Mouse (Mus musculus) limb, embryonic 10.5 days (tissue): ENCODE measurements at regions not wholly inside any gene's neighbourhood (a gene's known extent, or its start where the extent isn't known, plus 50 kb on each side); places are given as distances from the start of the nearest gene placed in this dataset.

Experiments used
- DNase-seq: peaks from one replicate; pipeline ENCODE4 v3.0.0-alpha.2; 2017; ENCODE audit warnings: low spot score
- H3K27ac ChIP-seq: fragments of 300-500 bp; sonication (generic); 2 replicates; pipeline ENCODE4 v1.5.1; 2016; ENCODE audit warnings: mild to moderate bottlenecking
- H3K27me3 ChIP-seq: fragments of 300-500 bp; sonication (generic); 2 replicates; pipeline ENCODE4 v1.6.1; 2016; ENCODE audit warnings: low read depth, mild to moderate bottlenecking; ENCODE audit not compliant: poor library complexity, severe bottlenecking
- H3K36me3 ChIP-seq: fragments of 300-500 bp; sonication (generic); 2 replicates; pipeline ENCODE4 v1.6.1; 2016; ENCODE audit warnings: mild to moderate bottlenecking, moderate library complexity
- H3K4me1 ChIP-seq: fragments of 300-500 bp; sonication (generic); 2 replicates; pipeline ENCODE4 v1.6.1; 2016
- H3K4me3 ChIP-seq: fragments of 300-500 bp; sonication (generic); 2 replicates; pipeline ENCODE4 v1.5.1; 2016; ENCODE audit warnings: mild to moderate bottlenecking, moderate library complexity
- H3K9me3 ChIP-seq: fragments of 300-500 bp; sonication (generic); replicated peaks from 2 replicates; pipeline ENCODE4 v1.6.1; 2016; ENCODE audit warnings: mild to moderate bottlenecking
- WGBS: fragments of 180-500 bp; shearing (Covaris S2); methylation state at CpG from one replicate; pipeline ENCODE4 v1.1.7; 2016; 5-methylcytosine and 5-hydroxymethylcytosine counted together

- Histone ChIP-seq H3K4me3 (no peak overlapping the region), H3K4me1 (peaks cover 12% of the 10 kb centered on the region), H3K36me3 (no peaks in the 10 kb centered on the region), H3K27ac (no peak overlapping the region), H3K9me3 (no peaks in the 10 kb centered on the region), H3K27me3 (no peaks in the 10 kb centered on the region)
- no peak for DNase-seq
- 83% methylated on average over 1 of the region's 1 CpGs for WGBS
Measured at GRCm38 (mm10) chr3:65891594-65891993, 66.5 kb downstream of the Ccnl1 start.

DNA sequence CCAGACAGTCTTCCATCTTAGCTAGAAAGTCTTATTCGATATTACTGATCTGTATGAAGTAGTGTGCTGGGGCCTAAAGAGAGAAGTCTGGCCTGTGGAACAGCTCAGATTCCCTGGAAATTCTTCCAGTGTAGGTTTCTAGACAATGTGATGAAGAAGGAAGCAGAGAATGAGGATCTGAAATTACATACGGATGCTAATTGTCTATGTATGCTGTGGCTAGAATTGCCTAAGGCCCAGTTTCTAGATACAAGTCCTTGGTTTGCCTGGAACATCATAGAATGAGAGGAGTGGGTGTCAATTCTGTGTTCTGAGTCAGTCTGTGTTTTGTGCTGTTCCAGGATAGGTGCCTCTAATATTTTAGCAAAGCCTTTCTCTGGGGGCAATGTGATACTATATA, 66.9 kb downstream of the Ccnl1 start:
- 93% methylated on average over 2 of the region's 2 CpGs for WGBS
- no peak overlapping the region for H3K27ac ChIP-seq
- no peaks in the 10 kb centered on the region for H3K36me3 ChIP-seq
- peaks cover 10% of the 10 kb centered on the region for H3K4me1 ChIP-seq
- no peaks in the 10 kb centered on the region for H3K9me3 ChIP-seq
- H3K27me3 ChIP-seq: no peaks in the 10 kb centered on the region
- H3K4me3 ChIP-seq: no peak overlapping the region
- DNase-seq: no peak

DNA sequence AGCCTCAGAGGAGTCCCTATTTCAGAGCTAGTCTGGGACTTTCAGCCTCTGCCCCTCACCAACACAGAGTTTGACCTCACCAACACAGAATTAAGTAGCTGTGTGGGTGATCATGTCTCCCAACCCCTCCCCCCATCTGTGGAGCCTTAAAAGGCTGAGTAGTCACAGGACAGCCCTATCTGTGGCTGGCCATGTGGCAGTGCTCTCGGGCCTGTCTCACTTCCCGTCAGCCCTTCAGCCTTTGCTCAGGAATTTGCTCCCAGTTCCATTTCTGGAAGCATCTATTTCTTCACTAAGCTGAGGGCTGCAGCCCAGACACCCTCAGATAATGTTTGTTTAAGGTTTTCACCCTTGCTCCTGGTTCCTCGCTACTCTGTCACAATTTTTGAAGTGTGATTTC, 69.1 kb downstream of the Ccnl1 start:
- Histone ChIP-seq H3K4me1 (peaks cover 10% of the 10 kb centered on the region), H3K36me3 (no peaks in the 10 kb centered on the region), H3K27me3 (no peaks in the 10 kb centered on the region), H3K27ac (peak overlapping the region; percentile 63), H3K4me3 (no peak overlapping the region), H3K9me3 (no peaks in the 10 kb centered on the region)
- DNase-seq: no peak
- 43% methylated on average over 3 of the region's 3 CpGs for WGBS

DNA sequence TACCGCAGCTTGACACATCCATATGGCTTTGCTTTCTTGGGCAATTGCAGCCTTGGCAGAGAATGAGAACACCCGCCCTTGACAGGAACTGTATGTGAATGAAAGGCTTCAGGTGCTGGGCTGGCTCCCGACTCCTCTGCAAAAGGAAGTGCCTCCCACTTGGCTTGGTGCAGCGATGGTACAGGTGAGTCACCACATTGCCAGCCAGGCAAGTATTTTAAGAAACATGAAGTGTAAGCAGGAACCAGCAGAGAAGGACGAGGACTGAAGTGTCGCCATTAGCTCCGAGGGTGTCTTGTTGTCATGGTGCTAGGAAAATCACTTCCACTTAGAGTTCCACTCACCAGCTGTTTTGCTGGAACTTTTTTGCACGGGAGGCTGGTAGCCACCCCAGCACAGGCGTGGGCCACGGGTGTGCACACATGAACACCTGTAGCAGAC, 73.5 kb downstream of the Ccnl1 start:
- Histone ChIP-seq H3K9me3 (no peaks in the 10 kb centered on the region), H3K27me3 (no peaks in the 10 kb centered on the region), H3K27ac (no peak overlapping the region), H3K36me3 (no peaks in the 10 kb centered on the region), H3K4me3 (no peak overlapping the region), H3K4me1 (peaks cover 10% of the 10 kb centered on the region)
- DNase-seq: no peak
- 91% methylated on average over 10 of the region's 10 CpGs for WGBS

DNA sequence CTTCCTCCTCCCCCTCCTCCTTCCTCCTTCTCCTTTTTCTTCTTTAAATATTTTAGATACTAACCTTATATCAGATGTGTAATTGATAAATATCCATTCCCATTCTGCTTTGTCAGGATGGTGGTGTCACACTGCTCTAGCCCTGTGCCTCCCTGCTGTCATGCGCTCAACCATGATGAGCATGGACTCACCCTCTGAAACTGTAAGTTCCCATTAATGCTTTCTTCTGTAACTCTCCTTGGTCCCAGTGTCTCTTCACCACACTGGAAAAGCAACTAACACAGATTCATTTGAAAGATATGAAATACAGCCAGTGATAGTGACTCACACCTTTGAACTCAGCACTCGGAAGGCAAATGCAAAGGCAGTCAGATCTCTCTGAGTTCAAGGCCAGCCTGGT, 75.9 kb downstream of the Ccnl1 start:
- Histone ChIP-seq H3K27me3 (no peaks in the 10 kb centered on the region), H3K27ac (no peak overlapping the region), H3K4me1 (no peaks in the 10 kb centered on the region), H3K4me3 (no peak overlapping the region), H3K9me3 (no peaks in the 10 kb centered on the region), H3K36me3 (no peaks in the 10 kb centered on the region)
- DNase-seq: no peak
- WGBS: 93% methylated on average over 2 of the region's 2 CpGs
